Mouse (Mus musculus): ENCODE measurements at regions not wholly inside any gene's neighbourhood (a gene's known extent, or its start where the extent isn't known, plus 50 kb on each side); places are given as distances from the start of the nearest gene placed in this dataset.
A peak's percentile ranks its signal among the peaks of the same experiment; 100 is the strongest.

- H3K4me1 ChIP-seq (replicated peaks; ENCODE audit: control insufficient read depth, insufficient read depth, low read length) = peaks cover 2% of the 10 kb centered on the region; the same call in 1 of the 2 replicates
- H3K9ac ChIP-seq (replicated peaks; ENCODE audit: low read depth, low read length) = no peak overlapping the region
- no peaks in the 10 kb centered on the region for H3K27me3 ChIP-seq (replicated peaks; ENCODE audit: control insufficient read depth, insufficient read depth, low read length)
- no peaks in the 10 kb centered on the region for H3K9me3 ChIP-seq (ENCODE audit: control insufficient read depth, low read length)
- no peaks in the 10 kb centered on the region for H3K36me3 ChIP-seq (ENCODE audit: control insufficient read depth, insufficient read depth)
- peak; percentile 64; the same call in 1 of the 2 replicates for ATAC-seq
- no peak overlapping the region for H3K27ac ChIP-seq (ENCODE audit: low read length)
- WGBS = 41% methylated on average over 4 of the region's 4 CpGs
- no peak overlapping the region for H3K4me3 ChIP-seq (replicated peaks; ENCODE audit: low read length)
- no peak overlapping the region for H3K4me2 ChIP-seq (ENCODE audit: low read length)
Observed at GRCm38 (mm10) chr6:73792207-73792606, 322.7 kb upstream of the 4931417E11Rik start.

- 79% methylated on average over 3 of the region's 3 CpGs for WGBS
- Histone ChIP-seq H3K27ac (ENCODE audit: low read length) (no peak overlapping the region), H3K9me3 (ENCODE audit: control insufficient read depth, low read length) (no peaks in the 10 kb centered on the region)
Observed at GRCm38 (mm10) chr6:73756207-73756815, 286.8 kb upstream of the 4931417E11Rik start.

More at GRCm38 (mm10) chr6:73756207-73756815, 286.8 kb upstream of the 4931417E11Rik start:
- Histone ChIP-seq H3K36me3 (ENCODE audit: control insufficient read depth, insufficient read depth) (no peaks in the 10 kb centered on the region), H3K4me3 (replicated peaks; ENCODE audit: low read length) (no peak overlapping the region), H3K9ac (replicated peaks; ENCODE audit: low read depth, low read length) (no peak overlapping the region), H3K4me2 (ENCODE audit: low read length) (no peak overlapping the region), H3K4me1 (replicated peaks; ENCODE audit: control insufficient read depth, insufficient read depth, low read length) (no peaks in the 10 kb centered on the region), H3K27me3 (replicated peaks; ENCODE audit: control insufficient read depth, insufficient read depth, low read length) (no peaks in the 10 kb centered on the region)
- ATAC-seq = no peak
